Comparison of ENCODE assay signal across 17 mouse cellular contexts in genomic region chr6:53363535-53363934, GRCm38 (mm10).
DNase-seq lines count a peak whose midpoint lies in the region; ATAC-seq lines count a peak whose summit lies in the region.
"Had no signal": no experiment of that assay in that cellular context is flagged by ENCODE, and none has a peak within 500 bp of the region (broad histone marks: within the 10 kb centered on the region; RNA-seq: fewer than 3 reads in every experiment).

No protein-coding gene starts in this region.

- H3K36me3 ChIP-seq in forebrain, embryonic 10.5 days (replicated peaks) = no peaks in the 10 kb centered on the region
- no peaks in the 10 kb centered on the region for H3K36me3 ChIP-seq in forebrain, embryonic 13.5 days (ENCODE audit: poor library complexity, severe bottlenecking)
- H3K36me3 ChIP-seq in kidney, embryonic 15.5 days = no peaks in the 10 kb centered on the region
- no peaks in the 10 kb centered on the region for H3K36me3 ChIP-seq in embryonic facial prominence, embryonic 10.5 days (replicated peaks)
- no peaks in the 10 kb centered on the region for H3K36me3 ChIP-seq in limb, embryonic 11.5 days (ENCODE audit: control insufficient read depth, insufficient read depth, low read length)
- H3K36me3 ChIP-seq: midbrain, embryonic 15.5 days had no signal

- no peaks in the 10 kb centered on the region for H3K9me3 ChIP-seq in forebrain, embryonic 10.5 days
- no peaks in the 10 kb centered on the region for H3K9me3 ChIP-seq in forebrain, embryonic 13.5 days (replicated peaks)
- no peaks in the 10 kb centered on the region for H3K9me3 ChIP-seq in kidney, embryonic 15.5 days (replicated peaks)
- no peaks in the 10 kb centered on the region for H3K9me3 ChIP-seq in embryonic facial prominence, embryonic 10.5 days
- no peaks in the 10 kb centered on the region for H3K9me3 ChIP-seq in limb, embryonic 11.5 days (ENCODE audit: control insufficient read depth, low read length)
- H3K9me3 ChIP-seq: midbrain, embryonic 15.5 days had no signal

- peaks cover 43% of the 10 kb centered on the region for H3K4me1 ChIP-seq in forebrain, embryonic 10.5 days
- 0 out of 2 replicates have a peak, but pooled peaks cover 5% of the 10 kb centered on the region for H3K4me1 ChIP-seq in forebrain, embryonic 13.5 days
- peaks cover 21% of the 10 kb centered on the region for H3K4me1 ChIP-seq in kidney, embryonic 15.5 days
- peaks cover 38% of the 10 kb centered on the region for H3K4me1 ChIP-seq in embryonic facial prominence, embryonic 10.5 days
- H3K4me1 ChIP-seq in limb, embryonic 11.5 days (ENCODE audit: control insufficient read depth, insufficient read depth, low read length) = peaks cover 15% of the 10 kb centered on the region
- H3K4me1 ChIP-seq: midbrain, embryonic 15.5 days had no signal

- peaks cover 4% of the 10 kb centered on the region; the same call in 1 of the 2 replicates for H3K27me3 ChIP-seq in forebrain, embryonic 10.5 days (ENCODE audit: poor library complexity, severe bottlenecking)
- H3K27me3 ChIP-seq in forebrain, embryonic 13.5 days = no peaks in the 10 kb centered on the region
- no peaks in the 10 kb centered on the region for H3K27me3 ChIP-seq in kidney, embryonic 15.5 days
- no peaks in the 10 kb centered on the region for H3K27me3 ChIP-seq in embryonic facial prominence, embryonic 10.5 days (replicated peaks; ENCODE audit: low read depth, poor library complexity, severe bottlenecking)
- H3K27me3 ChIP-seq in limb, embryonic 11.5 days (ENCODE audit: control insufficient read depth, insufficient read depth, low read length) = no peaks in the 10 kb centered on the region
- H3K27me3 ChIP-seq: CH12.LX; midbrain, embryonic 15.5 days had no signal

- no peak overlapping the region for H3K4me2 ChIP-seq in forebrain, embryonic 13.5 days
- H3K4me2 ChIP-seq in kidney, embryonic 15.5 days = no peak overlapping the region
- H3K4me2 ChIP-seq in limb, embryonic 11.5 days (ENCODE audit: low read depth, severe bottlenecking) = no peak overlapping the region
- H3K4me2 ChIP-seq: midbrain, embryonic 15.5 days had no signal

- peak overlapping the region; percentile 69 for H3K27ac ChIP-seq in forebrain, embryonic 10.5 days
- no peak overlapping the region for H3K27ac ChIP-seq in forebrain, embryonic 13.5 days
- H3K27ac ChIP-seq in kidney, embryonic 15.5 days = peak overlapping the region; percentile 46
- H3K27ac ChIP-seq in embryonic facial prominence, embryonic 10.5 days (replicated peaks) = peak overlapping the region; percentile 82
- H3K27ac ChIP-seq in limb, embryonic 11.5 days (replicated peaks; ENCODE audit: low read depth, low read length) = peak overlapping the region; percentile 60
- H3K27ac ChIP-seq: midbrain, embryonic 15.5 days had no signal

- no peak for DNase-seq in forebrain, embryonic 10.5 days (ENCODE audit: extremely low spot score, low spot score)
- DNase-seq in kidney, adult 11 months = no peak
- DNase-seq in embryonic facial prominence, embryonic 10.5 days (ENCODE audit: low spot score) = no peak
- DNase-seq in limb, embryonic 11.5 days (ENCODE audit: low spot score) = peak; percentile 49
- no peak for DNase-seq in left cerebral cortex, adult 8-10 months (ENCODE audit: low spot score in 2 of 2)
- DNase-seq: adrenal gland, adult 8-10 months; cerebellum, adult 11 months; cerebellum, postnatal 36 days; thymus, adult 2 months had no signal

- no peak overlapping the region for H3K4me3 ChIP-seq in forebrain, embryonic 10.5 days
- H3K4me3 ChIP-seq in forebrain, embryonic 13.5 days = no peak overlapping the region
- no peak overlapping the region for H3K4me3 ChIP-seq in kidney, embryonic 15.5 days (replicated peaks)
- H3K4me3 ChIP-seq in embryonic facial prominence, embryonic 10.5 days = no peak overlapping the region
- H3K4me3 ChIP-seq in limb, embryonic 11.5 days (ENCODE audit: low read depth, low read length) = no peak overlapping the region
- H3K4me3 ChIP-seq: midbrain, embryonic 15.5 days had no signal

- WGBS in forebrain, embryonic 10.5 days = 70% methylated on average over 5 of the region's 5 CpGs
- whole genome bisulfite sequencing in forebrain, embryonic 13.5 days = 77% methylated on average over 5 of the region's 5 CpGs
- WGBS in kidney, embryonic 15.5 days = 39% methylated on average over 5 of the region's 5 CpGs
- 46% methylated on average over 5 of the region's 5 CpGs for WGBS in embryonic facial prominence, embryonic 10.5 days
- WGBS in limb, embryonic 11.5 days = 22% methylated on average over 5 of the region's 5 CpGs

- no peak overlapping the region for H3K9ac ChIP-seq in forebrain, embryonic 13.5 days
- H3K9ac ChIP-seq in kidney, embryonic 15.5 days = no peak overlapping the region
- H3K9ac ChIP-seq in limb, embryonic 11.5 days (ENCODE audit: low read length) = no peak overlapping the region
- H3K9ac ChIP-seq: midbrain, embryonic 15.5 days had no signal

- ATAC-seq in forebrain, embryonic 13.5 days = no peak
- no peak for ATAC-seq in kidney, embryonic 15.5 days (replicated peaks; ENCODE audit: low FRiP score)
- ATAC-seq in limb, embryonic 11.5 days (ENCODE audit: insufficient number of reproducible peaks, low FRiP score, low TSS enrichment, low read depth) = peak; percentile 60; the same call in 1 of the 2 replicates
- ATAC-seq in activated CD4-positive, CD25-positive, alpha-beta regulatory T cell, adult 4 months = no peak
- ATAC-seq: forebrain, embryonic 14.5 days; hindbrain, embryonic 16.5 days; intestine, postnatal 0 days; midbrain, embryonic 15.5 days had no signal
